Mouse (Mus musculus) liver, embryonic 15.5 days (tissue): ENCODE measurements around the gene Catspere2. TPM values are rescaled to one million over a fixed set of nuclear protein-coding genes. Genes with fewer than 3 reads are reported as not detected.
A peak's percentile ranks its signal among the peaks of the same experiment; 100 is the strongest.
"Not testable (repeated sequence)": the region's sequence is repeated elsewhere in the genome, so short reads cannot be mapped to it uniquely, and the experiment has no call there.

Source experiments
- ATAC-seq: fragments of 200-750 bp; cut with Nextera tagmentation; 2 replicates; pipeline ENCODE4 v1.8.0; 2017; ENCODE audit warnings: moderate number of reproducible peaks, mild to moderate bottlenecking, moderate library complexity; ENCODE audit not compliant: insufficient read depth
- H3K27ac ChIP-seq: fragments of 300-500 bp; sonication (generic); replicated peaks from 2 replicates; pipeline ENCODE4 v1.5.1; 2015; ENCODE audit warnings: mild to moderate bottlenecking, inconsistent platforms
- H3K27me3 ChIP-seq: fragments of 300-500 bp; sonication (generic); 2 replicates; pipeline ENCODE4 v1.6.1; 2015; ENCODE audit warnings: mild to moderate bottlenecking, inconsistent platforms
- H3K36me3 ChIP-seq: fragments of 300-500 bp; sonication (generic); replicated peaks from 2 replicates; pipeline ENCODE4 v1.6.1; 2015; ENCODE audit warnings: moderate library complexity, mild to moderate bottlenecking, inconsistent platforms
- H3K4me1 ChIP-seq: fragments of 300-500 bp; sonication (generic); replicated peaks from 2 replicates; pipeline ENCODE4 v1.6.1; 2015; ENCODE audit warnings: inconsistent platforms
- H3K4me2 ChIP-seq: fragments of 300-500 bp; sonication (generic); 2 replicates; pipeline ENCODE4 v1.6.1; 2015; ENCODE audit warnings: moderate library complexity, mild to moderate bottlenecking, inconsistent platforms
- H3K4me3 ChIP-seq: fragments of 300-500 bp; sonication (generic); replicated peaks from 2 replicates; pipeline ENCODE4 v1.5.1; 2015; ENCODE audit warnings: mild to moderate bottlenecking, inconsistent platforms
- H3K9ac ChIP-seq: fragments of 300-500 bp; sonication (generic); 2 replicates; pipeline ENCODE4 v1.6.1; 2015; ENCODE audit warnings: moderate library complexity, mild to moderate bottlenecking, inconsistent platforms
- H3K9me3 ChIP-seq: fragments of 300-500 bp; sonication (generic); replicated peaks from 2 replicates; pipeline ENCODE4 v1.6.1; 2016; ENCODE audit warnings: inconsistent platforms
- WGBS: fragments of 180-500 bp; shearing (Covaris S2); methylation state at CpG from one replicate; pipeline ENCODE4 v1.1.7; 2015; ENCODE audit warnings: mixed read lengths; ENCODE audit not compliant: insufficient replicate concordance; 5-methylcytosine and 5-hydroxymethylcytosine counted together
- polyA plus RNA-seq: library from polyadenylated mRNA; unstranded; fragments of >200 nt; fragmentation: Nextera tagmentation; extraction: Ambion mirVana; gene quantifications from 2 replicates; pipeline ENCODE4 v1.2.1, GENCODE M21; 2015

Catspere2 gene
- polyA plus RNA-seq, 1 experiment from 2014 or later = 0.02 TPM

DNA sequence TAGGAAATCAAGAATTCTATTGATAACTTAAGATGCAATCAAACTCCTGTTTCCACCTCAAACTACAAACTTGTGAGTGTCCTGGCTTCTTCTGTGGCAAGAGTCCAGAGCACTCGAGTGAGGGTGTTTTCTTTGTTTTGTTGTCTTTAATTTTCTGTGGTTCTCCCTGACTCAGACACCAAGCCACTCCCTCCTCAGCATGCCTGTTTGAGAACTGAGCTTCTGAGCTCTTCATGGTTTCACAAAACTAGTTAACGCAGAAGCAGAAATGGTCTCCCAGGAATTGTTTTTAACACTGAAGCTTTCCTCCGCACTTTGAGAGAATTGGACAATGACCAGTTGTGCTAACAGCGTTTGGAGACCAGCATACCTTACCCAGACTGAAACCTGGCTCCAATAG is 163.7 kb downstream of the Catspere2 start:
- H3K4me1 ChIP-seq, H3K9me3 ChIP-seq, ATAC-seq, H3K9ac ChIP-seq, H3K27me3 ChIP-seq, H3K4me3 ChIP-seq, H3K36me3 ChIP-seq, H3K27ac ChIP-seq, H3K4me2 ChIP-seq: not testable (repeated sequence)
- 62% methylated on average over 4 of the region's 4 CpGs for WGBS

DNA sequence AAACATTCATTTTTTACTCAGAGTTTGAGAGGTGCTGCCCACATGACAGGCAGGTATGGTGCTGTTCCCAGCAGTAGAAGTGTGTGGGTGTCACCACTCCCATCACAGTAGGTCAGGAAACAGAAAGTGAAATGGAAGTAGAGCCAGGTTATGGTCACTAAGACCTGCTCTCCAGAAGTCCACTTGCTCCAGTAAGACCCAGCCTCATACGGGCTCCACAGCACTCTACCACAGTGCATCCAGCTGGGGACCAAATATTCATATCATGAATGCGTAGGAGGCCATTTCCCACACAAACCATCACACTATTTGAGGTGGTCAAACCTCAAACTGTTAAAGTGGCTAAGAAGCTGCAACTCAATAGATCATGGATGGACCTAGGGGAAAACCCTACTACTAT is 199.0 kb downstream of the Catspere2 start:
- 75% methylated on average over 2 of the region's 2 CpGs for WGBS
- H3K36me3 ChIP-seq = no peaks in the 10 kb centered on the region
- no peak overlapping the region for H3K4me2 ChIP-seq
- H3K4me3 ChIP-seq = no peak overlapping the region
- no peak overlapping the region for H3K9ac ChIP-seq
- H3K27me3 ChIP-seq = no peaks in the 10 kb centered on the region
- no peaks in the 10 kb centered on the region for H3K9me3 ChIP-seq
- 0 out of 2 replicates have a peak, but pooled peaks cover 3% of the 10 kb centered on the region for H3K4me1 ChIP-seq
- H3K27ac ChIP-seq = no peak overlapping the region
- no peak for ATAC-seq

DNA sequence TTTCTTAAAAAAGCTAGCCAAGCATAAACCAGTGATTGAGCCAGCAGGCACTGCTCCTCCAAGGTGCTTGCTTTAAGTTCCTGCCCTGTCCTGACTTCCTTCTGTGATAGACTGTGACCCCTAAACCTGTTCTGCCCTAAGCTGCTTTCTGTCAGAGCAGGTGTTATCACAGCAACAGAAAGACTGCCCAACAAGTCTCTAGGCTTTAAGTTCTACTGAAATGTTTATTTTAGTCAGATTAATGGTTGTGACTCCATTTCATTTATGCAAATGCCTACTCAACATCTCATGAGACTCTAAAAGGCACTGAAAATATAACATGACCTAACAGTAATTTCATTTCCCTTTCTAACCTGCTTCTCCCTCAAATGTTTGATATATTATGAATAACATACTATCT is 202.4 kb downstream of the Catspere2 start:
- Histone ChIP-seq H3K27ac (no peak overlapping the region), H3K9ac (no peak overlapping the region), H3K4me2 (no peak overlapping the region), H3K4me1 (peaks cover 15% of the 10 kb centered on the region), H3K4me3 (no peak overlapping the region), H3K36me3 (no peaks in the 10 kb centered on the region), H3K27me3 (no peaks in the 10 kb centered on the region), H3K9me3 (no peaks in the 10 kb centered on the region)
- ATAC-seq = no peak

DNA sequence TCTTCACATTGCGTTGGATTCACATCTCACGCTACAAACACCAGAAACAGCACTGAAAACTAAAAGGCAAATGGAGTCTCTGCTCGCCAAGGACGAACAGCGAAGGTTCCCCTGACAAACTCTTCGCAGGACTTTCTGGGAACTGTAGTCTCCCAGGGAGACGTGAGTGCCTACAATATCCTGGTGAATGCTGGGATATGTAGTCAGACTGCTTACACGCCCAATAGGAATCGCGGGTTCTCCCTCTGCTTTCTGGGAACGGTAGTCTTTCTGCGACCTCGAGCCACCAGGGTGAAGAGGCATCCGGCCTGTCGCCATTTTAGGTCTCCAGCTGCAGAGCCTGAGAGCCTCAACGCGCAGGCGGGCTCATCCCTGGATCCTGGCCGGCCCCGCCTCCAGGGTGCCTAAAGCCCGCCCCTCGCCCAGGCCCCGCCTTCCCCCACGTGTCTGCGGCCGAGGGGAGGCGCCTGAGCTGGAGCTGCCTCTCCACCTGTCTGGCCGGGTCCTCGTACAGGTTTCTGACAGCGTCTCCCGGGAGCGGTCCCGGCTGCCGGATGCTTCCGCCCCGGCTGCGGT is 204.1 kb downstream of the Catspere2 start, which contains the start of gene Desi2:
Desi2 (plus strand) TSS at position 202 of the 576 bp plus-strand sequence.
- Histone ChIP-seq H3K4me1 (peaks cover 17% of the 10 kb centered on the region), H3K4me3 (peak within 1 kb of the TSS; percentile 72), H3K9ac (peak within 1 kb of the TSS; percentile 69), H3K27ac (peak within 1 kb of the TSS; percentile 72), H3K4me2 (peak within 1 kb of the TSS; percentile 93)
- not testable (repeated sequence) for H3K27me3 ChIP-seq, H3K36me3 ChIP-seq, H3K9me3 ChIP-seq
- under 1% methylated on average over 37 of the region's 37 CpGs for WGBS
- peak; percentile 98 for ATAC-seq

DNA sequence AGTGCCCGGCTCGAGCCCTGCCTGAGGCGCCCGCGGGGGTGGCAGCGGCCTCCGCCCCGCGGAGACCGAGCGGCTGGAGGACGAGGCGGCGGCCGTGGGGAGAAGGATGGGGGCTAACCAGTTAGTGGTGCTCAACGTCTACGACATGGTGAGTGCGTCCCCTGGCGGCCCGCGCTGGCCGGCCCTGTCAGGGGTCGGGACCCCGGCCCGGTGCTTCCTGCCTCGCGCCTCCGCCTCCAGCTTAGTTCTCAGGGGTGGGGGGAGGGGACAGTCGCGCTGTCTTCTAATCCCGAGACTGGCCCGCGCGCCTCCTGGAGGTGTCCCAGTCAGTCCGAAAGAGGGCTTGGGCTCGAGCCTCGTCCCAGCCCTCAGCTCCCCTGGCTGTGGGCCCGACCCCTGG is 204.6 kb downstream of the Catspere2 start:
- not testable (repeated sequence) for H3K27me3 ChIP-seq, H3K9me3 ChIP-seq, H3K36me3 ChIP-seq
- under 1% methylated on average over 25 of the region's 38 CpGs for WGBS
- H3K4me3 ChIP-seq = peak overlapping the region; percentile 72
- H3K27ac ChIP-seq = peak overlapping the region; percentile 72; the same call in 1 of the 2 replicates
- peak overlapping the region; percentile 93 for H3K4me2 ChIP-seq
- peak; percentile 27 for ATAC-seq
- peak overlapping the region; percentile 69 for H3K9ac ChIP-seq
- H3K4me1 ChIP-seq = peaks cover 17% of the 10 kb centered on the region

DNA sequence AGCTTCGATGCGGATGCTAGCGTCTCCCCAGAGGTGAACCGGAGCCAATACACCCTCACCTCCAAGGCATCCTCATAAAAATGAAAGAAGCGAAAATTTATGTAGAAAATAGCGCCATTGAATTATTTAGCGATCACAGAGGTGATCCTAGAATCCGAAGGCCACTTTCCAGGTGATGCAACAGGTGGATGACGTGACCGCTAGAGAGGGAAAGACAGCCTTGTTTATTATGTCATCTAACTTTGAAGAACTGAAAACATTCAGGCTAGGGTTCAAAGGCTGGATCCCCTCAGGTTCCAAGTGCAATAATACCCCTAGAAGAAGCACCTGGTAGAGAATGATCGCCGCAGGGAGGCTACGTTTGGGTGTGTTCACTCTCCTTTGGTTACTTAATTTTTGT is 205.2 kb downstream of the Catspere2 start:
- H3K9me3 ChIP-seq = no peaks in the 10 kb centered on the region
- H3K36me3 ChIP-seq = no peaks in the 10 kb centered on the region
- peak overlapping the region; percentile 74 for H3K4me2 ChIP-seq
- H3K9ac ChIP-seq = peak overlapping the region; percentile 47; the same call in 1 of the 2 replicates
- peaks cover 17% of the 10 kb centered on the region for H3K4me1 ChIP-seq
- 6% methylated on average over 13 of the region's 13 CpGs for WGBS
- 0 out of 2 replicates have a peak overlapping the region, but pooled peaks have one; percentile 38 for H3K27ac ChIP-seq
- peak overlapping the region; percentile 54 for H3K4me3 ChIP-seq
- no peaks in the 10 kb centered on the region for H3K27me3 ChIP-seq
- ATAC-seq = no peak

DNA sequence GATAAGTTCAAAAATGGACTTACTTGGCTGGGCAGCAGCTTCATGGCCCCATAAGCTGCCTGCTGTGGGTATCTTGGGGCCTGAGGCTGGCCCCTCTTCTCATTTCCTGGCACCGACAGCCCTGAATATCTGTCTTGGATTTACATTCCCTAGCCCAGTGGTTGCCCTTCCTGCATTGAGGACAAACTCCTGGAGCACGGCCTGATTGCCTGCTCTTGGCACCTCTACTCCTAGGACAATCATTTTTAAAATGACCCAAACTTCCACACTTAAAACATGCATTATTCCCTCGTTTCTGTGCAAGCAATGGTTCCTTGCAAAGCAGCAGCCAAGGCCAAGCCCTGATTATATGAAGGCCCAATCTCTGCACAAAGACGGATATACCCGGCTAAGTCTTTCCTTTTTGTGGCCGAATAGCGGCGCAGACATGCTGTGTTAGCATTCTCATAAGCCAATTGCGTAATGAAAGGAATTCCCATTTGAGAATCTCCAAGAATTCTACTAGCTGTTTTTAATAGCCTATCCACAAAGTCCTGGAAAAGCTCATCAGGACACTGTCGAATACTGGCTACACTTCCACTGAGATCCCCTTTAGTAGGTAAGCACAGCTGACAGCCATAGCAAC is 222.6 kb downstream of the Catspere2 start:
- no peaks in the 10 kb centered on the region for H3K27me3 ChIP-seq
- H3K4me1 ChIP-seq = no peaks in the 10 kb centered on the region; the same call in 1 of the 2 replicates
- H3K9ac ChIP-seq = no peak overlapping the region
- no peak for ATAC-seq
- no peak overlapping the region for H3K27ac ChIP-seq
- H3K36me3 ChIP-seq = no peaks in the 10 kb centered on the region
- WGBS = 73% methylated on average over 10 of the region's 10 CpGs
- no peak overlapping the region for H3K4me3 ChIP-seq
- H3K9me3 ChIP-seq = no peaks in the 10 kb centered on the region
- H3K4me2 ChIP-seq = no peak overlapping the region

DNA sequence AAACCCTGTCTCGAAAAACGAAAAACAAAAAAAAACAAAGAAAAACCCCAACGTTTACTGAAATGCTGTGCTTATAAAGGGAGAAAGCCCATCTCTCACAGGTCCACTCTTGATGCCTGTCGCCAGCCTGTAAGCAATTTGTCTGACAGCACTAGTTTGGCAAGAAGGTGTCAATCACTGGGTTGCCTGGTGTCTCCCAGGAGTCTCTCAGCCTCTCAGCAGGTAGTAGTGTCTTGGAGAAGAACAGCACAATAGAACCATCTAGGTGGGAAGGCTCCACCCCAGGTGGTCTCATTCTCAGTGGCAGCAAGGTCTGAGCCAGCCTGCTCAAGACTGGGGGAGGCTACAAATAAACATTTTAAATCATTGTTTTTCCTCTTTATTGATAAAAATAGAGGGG is 224.6 kb downstream of the Catspere2 start:
- H3K4me2 ChIP-seq, H3K27ac ChIP-seq, H3K4me1 ChIP-seq, H3K9me3 ChIP-seq, H3K4me3 ChIP-seq, H3K9ac ChIP-seq, ATAC-seq, H3K36me3 ChIP-seq, H3K27me3 ChIP-seq: not testable (repeated sequence)
- whole genome bisulfite sequencing = 75% methylated on average over 4 of the region's 4 CpGs

DNA sequence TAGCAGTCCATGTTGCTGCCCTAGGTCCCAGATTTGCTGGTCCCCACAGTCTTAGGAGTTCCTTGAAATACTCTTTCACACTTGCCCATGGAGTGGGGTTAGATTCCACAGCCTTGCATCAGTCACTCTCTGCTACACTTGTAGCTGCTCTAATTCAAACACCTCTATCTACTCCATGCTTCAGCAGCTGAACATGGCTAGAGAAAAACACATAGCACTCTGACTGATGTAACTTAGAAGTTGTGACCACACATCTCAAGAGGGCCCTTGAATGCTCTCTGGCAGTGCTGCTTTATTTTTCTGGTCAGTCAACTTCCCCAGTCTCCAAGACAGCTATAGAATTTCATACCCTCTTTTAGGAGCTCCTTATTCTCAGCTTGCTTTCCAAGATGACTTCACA is 226.7 kb downstream of the Catspere2 start:
- no peaks in the 10 kb centered on the region for H3K9me3 ChIP-seq
- no peaks in the 10 kb centered on the region; the same call in 1 of the 2 replicates for H3K4me1 ChIP-seq
- no peaks in the 10 kb centered on the region for H3K27me3 ChIP-seq
- ATAC-seq = no peak
- no peak overlapping the region for H3K9ac ChIP-seq
- H3K27ac ChIP-seq = no peak overlapping the region
- H3K36me3 ChIP-seq = no peaks in the 10 kb centered on the region
- no peak overlapping the region for H3K4me3 ChIP-seq
- no peak overlapping the region for H3K4me2 ChIP-seq

DNA sequence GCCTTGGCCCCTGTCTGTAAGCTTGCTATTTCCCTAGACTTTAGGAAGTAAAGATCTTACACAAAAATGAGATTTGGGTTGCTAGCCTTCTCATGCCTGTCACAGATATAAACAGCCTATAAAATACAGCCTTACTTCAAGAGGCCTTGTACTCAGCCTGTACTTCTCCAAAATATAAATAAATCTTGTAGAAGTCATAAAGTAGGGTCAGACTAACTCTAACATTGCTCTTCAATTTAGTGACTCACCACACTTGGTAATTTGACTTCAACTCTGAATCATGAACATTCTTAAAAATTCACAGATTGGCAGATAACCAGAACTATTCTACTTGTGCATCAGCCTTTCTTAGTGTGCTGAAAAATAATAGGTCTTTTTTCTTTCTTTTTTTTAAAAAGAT is 233.9 kb downstream of the Catspere2 start:
- ATAC-seq = no peak

DNA sequence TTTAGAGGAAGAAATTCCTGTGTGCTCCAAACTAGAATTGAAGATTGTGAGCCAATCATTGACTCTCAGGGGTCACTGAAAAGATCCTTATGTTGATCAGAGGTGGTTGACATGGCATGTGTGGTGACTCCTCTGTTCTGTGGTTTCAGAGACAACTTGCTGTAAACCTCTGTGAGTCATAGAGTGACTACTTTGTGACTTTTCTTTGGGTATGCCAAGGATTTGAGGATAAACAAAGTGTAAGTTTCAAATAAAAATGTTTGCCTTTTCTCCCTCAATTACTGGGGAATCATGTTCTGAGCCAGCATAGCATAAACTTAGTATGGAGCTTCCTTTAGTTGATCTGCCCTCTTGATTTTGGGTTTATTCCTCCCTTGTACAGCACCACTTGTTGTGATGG is 235.1 kb downstream of the Catspere2 start:
- ATAC-seq = no peak
- Histone ChIP-seq H3K27ac (no peak overlapping the region), H3K4me2 (no peak overlapping the region), H3K9me3 (no peaks in the 10 kb centered on the region), H3K27me3 (no peaks in the 10 kb centered on the region), H3K9ac (no peak overlapping the region), H3K36me3 (no peaks in the 10 kb centered on the region), H3K4me1 (peaks cover 3% of the 10 kb centered on the region; the same call in 1 of the 2 replicates), H3K4me3 (no peak overlapping the region)

More for the DNA sequence above, 233.9 kb downstream of the Catspere2 start:
- Histone ChIP-seq H3K9me3 (no peaks in the 10 kb centered on the region), H3K4me2 (no peak overlapping the region), H3K9ac (no peak overlapping the region), H3K27ac (no peak overlapping the region), H3K4me1 (peaks cover 3% of the 10 kb centered on the region; the same call in 1 of the 2 replicates), H3K36me3 (no peaks in the 10 kb centered on the region), H3K4me3 (no peak overlapping the region), H3K27me3 (no peaks in the 10 kb centered on the region)
